Mouse (Mus musculus) C2C12 (cell line): ENCODE results near the gene Mtmr1. TPM values are rescaled to one million over a fixed set of nuclear protein-coding genes. Genes with fewer than 3 reads are reported as not detected.

Experiments
- H3K27me3 ChIP-seq: one replicate; pipeline ENCODE4 v1.6.1; 2011; ENCODE audit not compliant: control insufficient read depth, insufficient read depth, insufficient read length
- H3K36me3 ChIP-seq: one replicate; pipeline ENCODE4 v1.6.1; 2011; ENCODE audit not compliant: control insufficient read depth, insufficient read depth
- H3K4me3 ChIP-seq: one replicate; pipeline ENCODE4 v1.5.1; 2011; ENCODE audit warnings: mild to moderate bottlenecking, control low read depth; ENCODE audit not compliant: poor library complexity, insufficient read depth, severe bottlenecking
- H3K79me2 ChIP-seq: one replicate; pipeline ENCODE4 v1.6.1; 2011; ENCODE audit not compliant: control insufficient read depth, insufficient read depth
- H3K79me3 ChIP-seq: one replicate; pipeline ENCODE4 v1.6.1; 2011; ENCODE audit warnings: low read depth, control low read depth
- H3ac ChIP-seq: one replicate; pipeline ENCODE3; 2011; ENCODE audit warnings: low read depth; ENCODE audit not compliant: control insufficient read depth, insufficient read length
- CEBPB ChIP-seq: IDR thresholded peaks from one replicate; pipeline ENCODE4 v1.6.1; 2011; ENCODE audit warnings: low read depth, mild to moderate bottlenecking, control low read depth, moderate library complexity
- CTCF ChIP-seq: IDR thresholded peaks from one replicate; pipeline ENCODE4 v1.5.1; 2011; ENCODE audit not compliant: control insufficient read depth, insufficient read depth, insufficient read length
- FOSL1 ChIP-seq: IDR thresholded peaks from one replicate; pipeline ENCODE4 v1.8.0; 2011; ENCODE audit warnings: mild to moderate bottlenecking, low read length; ENCODE audit not compliant: poor library complexity, insufficient read depth, severe bottlenecking
- MAX ChIP-seq: IDR thresholded peaks from one replicate; pipeline ENCODE4 v1.6.1; 2011; ENCODE audit warnings: mild to moderate bottlenecking, control low read depth
- MYOD1 ChIP-seq: IDR thresholded peaks from one replicate; pipeline ENCODE4 v1.6.1; 2011; ENCODE audit warnings: low read depth; ENCODE audit not compliant: control insufficient read depth, insufficient read length
- MYOG ChIP-seq: IDR thresholded peaks from one replicate; pipeline ENCODE4 v1.6.1; 2011; ENCODE audit not compliant: control insufficient read depth, insufficient read length; ENCODE audit errors: extremely low read depth
- USF1 ChIP-seq: IDR thresholded peaks from one replicate; pipeline ENCODE4 v1.6.1; 2011; ENCODE audit warnings: low read depth, mild to moderate bottlenecking, control low read depth, moderate library complexity
- polyA plus RNA-seq: library from polyadenylated mRNA; unstranded; fragments of >200 nt; fragmentation: generic; extraction: Trizol; gene quantifications from one replicate; pipeline ENCODE4 v1.2.1, GENCODE M21; 2012; ENCODE audit warnings: missing spikeins

Mtmr1 gene
- polyA plus RNA-seq, 1 experiment = 2.6 TPM

DNA sequence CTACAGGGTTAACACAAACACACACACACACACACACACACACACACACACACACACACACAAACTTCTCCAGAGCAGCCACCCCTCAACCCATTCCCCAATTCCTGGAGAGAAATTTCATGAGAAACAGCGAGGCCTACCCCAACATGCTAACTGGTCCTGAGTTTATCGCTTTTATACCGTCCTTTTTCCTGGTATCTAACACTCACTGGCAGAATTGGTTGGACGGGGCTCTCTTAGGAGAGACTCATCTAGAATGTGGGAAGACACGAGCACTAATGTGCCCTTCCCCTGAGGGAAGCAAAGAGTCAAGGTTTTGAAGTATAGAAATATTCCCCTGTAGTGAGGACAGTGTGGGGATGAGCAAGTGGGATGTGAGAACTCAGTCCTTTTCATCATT is 66.3 kb downstream of the Mtmr1 start:
- Histone ChIP-seq H3K27me3 (no peaks in the 10 kb centered on the region), H3K79me3 (no peaks in the 10 kb centered on the region), H3K4me3 (no peak overlapping the region), H3K79me2 (no peaks in the 10 kb centered on the region), H3ac (no peak overlapping the region), H3K36me3 (no peaks in the 10 kb centered on the region)
- TF ChIP-seq MAX (no peak), FOSL1 (no peak), USF1 (no peak), CEBPB (no peak), CTCF (no peak), MYOD1 (no peak), MYOG (no peak)

DNA sequence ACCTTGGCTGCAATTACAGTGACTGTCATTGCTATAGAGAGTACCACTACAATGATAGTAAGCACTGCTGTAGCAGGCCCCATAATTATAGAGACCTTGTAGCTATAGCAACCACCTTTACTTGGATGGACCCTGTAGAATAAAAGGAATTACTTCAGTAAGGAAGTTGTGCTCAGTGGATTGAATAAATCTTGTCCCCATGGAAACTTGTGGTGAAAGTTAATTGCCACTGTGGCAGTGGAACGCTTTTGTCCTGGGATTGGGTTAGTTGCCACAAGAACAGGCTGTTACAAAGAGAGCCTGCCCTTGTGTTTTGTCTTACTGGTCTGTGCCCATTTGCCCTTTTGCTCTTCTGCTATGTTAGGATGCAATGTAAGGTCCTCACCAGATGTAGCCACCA is 69.9 kb downstream of the Mtmr1 start:
- no peaks in the 10 kb centered on the region for H3K36me3 ChIP-seq
- TF ChIP-seq MYOD1 (no peak), CTCF (no peak), CEBPB (no peak), MAX (no peak), USF1 (no peak)
- H3K27me3 ChIP-seq = no peaks in the 10 kb centered on the region
- H3K4me3 ChIP-seq = no peak overlapping the region
- H3ac ChIP-seq = no peak overlapping the region
- H3K79me2 ChIP-seq = no peaks in the 10 kb centered on the region
- no peaks in the 10 kb centered on the region for H3K79me3 ChIP-seq

DNA sequence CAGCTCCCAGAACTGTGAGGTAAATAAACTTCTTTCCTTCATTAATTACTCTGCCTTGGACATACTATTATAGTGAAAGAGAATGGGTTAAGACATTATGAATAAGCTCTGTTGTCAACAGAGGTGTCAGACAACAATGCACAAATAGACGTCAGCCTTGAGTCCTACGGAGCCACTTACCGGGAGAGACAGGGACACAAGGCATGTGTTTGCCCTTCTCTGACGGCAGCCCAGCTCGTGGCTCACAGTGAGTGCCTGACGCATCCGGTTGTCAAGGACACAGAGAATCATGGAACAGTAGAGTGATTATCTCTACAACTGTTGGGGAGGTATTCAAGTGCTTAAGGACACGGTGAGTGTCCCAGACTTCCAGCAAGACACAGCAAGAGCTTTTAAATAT is 70.3 kb downstream of the Mtmr1 start:
- TF ChIP-seq MYOG (no peak), USF1 (no peak), MYOD1 (no peak), CTCF (no peak), CEBPB (no peak), MAX (no peak), FOSL1 (no peak)
- H3ac ChIP-seq = no peak overlapping the region
- no peak overlapping the region for H3K4me3 ChIP-seq
- no peaks in the 10 kb centered on the region for H3K27me3 ChIP-seq
- no peaks in the 10 kb centered on the region for H3K79me3 ChIP-seq
- no peaks in the 10 kb centered on the region for H3K79me2 ChIP-seq
- H3K36me3 ChIP-seq = no peaks in the 10 kb centered on the region

DNA sequence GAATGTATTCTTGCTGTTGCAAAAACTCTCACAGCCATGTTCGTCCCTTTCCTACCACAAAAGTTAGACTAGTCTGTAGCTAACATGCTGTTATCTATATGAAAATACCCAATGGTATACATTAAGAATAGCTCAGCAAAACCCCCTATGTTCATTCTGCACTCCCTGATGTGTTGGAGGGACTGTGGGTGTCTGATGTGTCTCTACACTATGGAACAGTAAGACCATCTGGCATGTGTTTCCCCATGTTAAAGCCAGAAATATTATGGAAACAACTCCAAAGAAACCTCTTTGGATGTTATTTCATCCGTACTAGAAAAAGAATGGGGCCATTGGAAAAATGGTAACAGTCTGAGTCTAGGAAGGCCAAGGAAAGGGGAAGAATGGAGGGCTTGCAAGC is 71.0 kb downstream of the Mtmr1 start:
- Histone ChIP-seq H3K36me3 (no peaks in the 10 kb centered on the region), H3K79me3 (no peaks in the 10 kb centered on the region), H3K4me3 (no peak overlapping the region), H3ac (no peak overlapping the region), H3K79me2 (no peaks in the 10 kb centered on the region), H3K27me3 (no peaks in the 10 kb centered on the region)
- TF ChIP-seq FOSL1 (no peak), MYOD1 (no peak), MAX (no peak), CEBPB (no peak), CTCF (no peak), MYOG (no peak)

DNA sequence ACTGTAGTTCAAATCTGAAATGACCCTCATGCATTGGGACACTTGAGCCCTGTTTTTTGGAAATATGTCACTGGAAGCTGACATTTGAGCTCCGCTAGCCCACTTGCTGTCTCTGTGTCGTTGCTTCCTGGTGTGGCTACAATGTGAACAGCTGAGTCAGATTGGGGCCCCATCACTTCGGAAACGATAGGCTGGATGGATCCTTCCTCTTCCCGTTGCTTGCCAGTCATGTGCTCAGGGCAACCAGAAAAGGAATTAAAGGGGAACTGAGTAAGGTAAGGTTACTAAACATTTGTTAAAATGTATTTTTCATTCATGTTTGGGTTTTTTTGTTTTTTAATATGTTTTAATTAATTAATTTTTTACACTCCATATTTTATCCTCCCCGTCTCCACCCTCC is 74.9 kb downstream of the Mtmr1 start:
- TF ChIP-seq FOSL1 = no peak
- TF ChIP-seq MYOG = no peak
- no peak for TF ChIP-seq MAX
- TF ChIP-seq CTCF = no peak
- TF ChIP-seq CEBPB = no peak
- TF ChIP-seq MYOD1 = no peak
- no peak for TF ChIP-seq USF1
- Histone ChIP-seq H3K4me3 (no peak overlapping the region), H3K79me2 (no peaks in the 10 kb centered on the region), H3K27me3 (no peaks in the 10 kb centered on the region), H3ac (no peak overlapping the region), H3K79me3 (no peaks in the 10 kb centered on the region), H3K36me3 (no peaks in the 10 kb centered on the region)

DNA sequence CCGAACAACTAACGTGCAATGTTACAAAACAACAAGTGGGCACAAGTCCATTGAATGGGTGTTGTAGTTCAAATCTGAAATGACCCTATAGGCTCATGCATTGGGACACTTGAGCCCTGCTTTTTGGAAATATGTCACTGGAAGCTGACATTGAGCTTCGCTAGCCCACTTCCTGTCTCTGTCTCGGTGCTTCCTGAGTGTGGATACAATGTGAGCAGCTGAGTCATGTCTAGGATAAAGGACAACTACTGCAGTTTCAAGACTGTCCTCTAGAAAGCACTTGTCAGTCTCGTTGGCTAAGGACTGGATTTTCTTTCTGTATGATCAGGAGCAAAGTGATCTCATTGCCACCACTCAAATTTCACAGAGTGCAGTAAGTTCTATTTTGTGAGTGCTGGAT is 78.4 kb downstream of the Mtmr1 start:
- no peak for TF ChIP-seq CEBPB
- TF ChIP-seq MYOD1 = no peak
- TF ChIP-seq CTCF = no peak
- no peak for TF ChIP-seq MYOG
- no peak for TF ChIP-seq MAX
- no peak for TF ChIP-seq FOSL1
- no peak for TF ChIP-seq USF1

More for the DNA sequence above, 78.4 kb downstream of the Mtmr1 start:
- peaks cover 4% of the 10 kb centered on the region for H3K36me3 ChIP-seq
- no peaks in the 10 kb centered on the region for H3K27me3 ChIP-seq
- no peaks in the 10 kb centered on the region for H3K79me3 ChIP-seq
- H3K79me2 ChIP-seq = no peaks in the 10 kb centered on the region
- H3ac ChIP-seq = no peak overlapping the region
- no peak overlapping the region for H3K4me3 ChIP-seq
